Mouse (Mus musculus): ENCODE data around the gene Mtmr4.

DNA sequence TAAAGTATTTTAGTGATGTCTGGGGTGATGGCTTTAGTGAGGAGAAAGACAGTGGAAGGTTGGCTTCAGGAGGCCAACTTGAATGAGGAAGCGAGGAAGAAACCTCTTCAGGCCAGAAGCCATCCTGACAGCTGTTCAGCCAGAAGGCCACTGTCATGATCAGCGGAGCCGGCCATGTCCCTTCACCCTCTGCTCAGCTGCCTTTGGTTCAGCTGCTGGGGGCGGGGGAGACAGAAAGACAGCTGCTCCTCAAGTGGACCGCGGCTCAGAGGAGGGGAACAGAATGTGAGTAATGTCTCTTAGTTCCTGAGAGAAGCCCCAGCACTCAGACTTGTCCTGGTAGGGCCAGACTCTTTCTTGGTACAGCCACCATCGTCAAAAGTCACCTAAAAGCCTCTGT, 18.2 kb upstream of the Mtmr4 start:
- TF ChIP-seq CTCF (IDR thresholded peaks at IDR 0.05; ENCODE audit: low read depth, low read length) = no peak
- TF ChIP-seq TAL1 (conservative IDR thresholded peaks at IDR 0.05; ENCODE audit: low read depth, low read length) = no peak
- no peak for TF ChIP-seq POLR2AphosphoS5 (IDR thresholded peaks at IDR 0.05; ENCODE audit: insufficient replicate concordance, low read depth, low read length)
- no peak for TF ChIP-seq GATA1 (IDR thresholded peaks at IDR 0.05; ENCODE audit: borderline replicate concordance, low read length)
- TF ChIP-seq GATA2 (IDR thresholded peaks at IDR 0.05; ENCODE audit: borderline replicate concordance, low read depth, low read length) = no peak
